Mouse (Mus musculus) midbrain, embryonic 15.5 days (tissue): ENCODE results near the gene Klf12. TPM values are rescaled to one million over a fixed set of nuclear protein-coding genes. Genes with fewer than 3 reads are reported as not detected.

Source experiments
- ATAC-seq: fragments of 200-750 bp; cut with Nextera tagmentation; replicated peaks from 2 replicates; pipeline ENCODE4 v1.8.0; 2017; ENCODE audit warnings: moderate TSS enrichment
- H3K27ac ChIP-seq: fragments of 300-500 bp; sonication (generic); 2 replicates; pipeline ENCODE4 v1.5.1; 2015; ENCODE audit warnings: mild to moderate bottlenecking, inconsistent platforms
- H3K27me3 ChIP-seq: fragments of 300-500 bp; sonication (generic); replicated peaks from 2 replicates; pipeline ENCODE4 v1.6.1; 2015; ENCODE audit warnings: inconsistent platforms
- H3K36me3 ChIP-seq: fragments of 300-500 bp; sonication (generic); replicated peaks from 2 replicates; pipeline ENCODE4 v1.6.1; 2015; ENCODE audit warnings: inconsistent platforms
- H3K4me1 ChIP-seq: fragments of 300-500 bp; sonication (generic); 2 replicates; pipeline ENCODE4 v1.6.1; 2015; ENCODE audit warnings: inconsistent platforms
- H3K4me2 ChIP-seq: fragments of 300-500 bp; sonication (generic); 2 replicates; pipeline ENCODE4 v1.6.1; 2015; ENCODE audit warnings: inconsistent platforms, mild to moderate bottlenecking, moderate library complexity
- H3K4me3 ChIP-seq: fragments of 300-500 bp; sonication (generic); 2 replicates; pipeline ENCODE4 v1.5.1; 2015; ENCODE audit warnings: mild to moderate bottlenecking, inconsistent platforms
- H3K9ac ChIP-seq: fragments of 300-500 bp; sonication (generic); 2 replicates; pipeline ENCODE4 v1.6.1; 2015; ENCODE audit warnings: mild to moderate bottlenecking, inconsistent platforms
- H3K9me3 ChIP-seq: fragments of 300-500 bp; sonication (generic); 2 replicates; pipeline ENCODE4 v1.6.1; 2016; ENCODE audit warnings: inconsistent platforms
- WGBS: fragments of 180-500 bp; shearing (Covaris S2); methylation state at CpG from one replicate; pipeline ENCODE4 v1.1.7; 2015; ENCODE audit warnings: mixed read lengths; 5-methylcytosine and 5-hydroxymethylcytosine counted together
- polyA plus RNA-seq: library from polyadenylated mRNA; unstranded; fragments of >200 nt; fragmentation: Nextera tagmentation; extraction: Ambion mirVana; gene quantifications from 2 replicates; pipeline ENCODE4 v1.2.1, GENCODE M21; 2015

Gene Klf12
- polyA plus RNA-seq, 1 experiment from 2014 or later, result 61.3 TPM

DNA sequence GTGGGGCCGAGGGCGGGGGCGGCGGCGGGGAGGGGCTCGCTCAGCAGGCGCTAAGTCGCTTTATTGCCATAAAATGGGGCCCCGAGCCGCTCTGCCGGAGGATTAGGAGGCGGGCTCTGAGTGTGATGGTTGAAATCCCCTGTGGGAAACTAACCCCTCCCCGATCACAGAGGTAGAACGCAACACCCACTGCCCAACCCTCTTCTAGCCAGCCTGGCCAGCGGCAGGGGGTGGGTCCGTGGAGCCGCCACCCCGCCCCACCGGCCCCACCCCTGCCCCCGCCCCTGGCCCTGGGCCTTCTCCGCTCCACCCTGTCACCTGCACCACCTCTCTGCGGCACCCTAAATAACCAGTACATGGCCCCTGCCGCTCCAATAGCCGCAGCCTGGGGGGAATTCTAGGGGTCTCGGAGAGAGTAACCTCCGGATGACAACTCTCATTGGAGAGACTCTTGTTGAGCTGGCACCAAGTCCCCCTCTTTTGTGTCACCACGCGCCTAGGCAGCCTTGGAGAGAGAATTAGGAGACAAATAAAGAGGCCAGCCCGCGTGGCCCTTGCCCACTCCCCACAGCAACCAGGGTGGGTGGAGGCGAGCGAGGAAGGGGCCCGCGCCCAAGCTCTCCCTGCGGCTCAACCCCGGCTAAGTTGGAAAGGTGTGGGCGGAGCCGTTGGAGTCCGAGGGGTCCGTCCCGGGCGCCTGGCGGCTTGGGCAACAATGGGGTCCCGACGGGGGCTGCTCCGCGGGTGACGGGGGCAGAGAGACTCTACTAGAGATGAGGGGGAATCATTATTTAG, 579 bp upstream of the Klf12 start:
- H3K4me3 ChIP-seq, result peak overlapping the region; percentile 56
- H3K9me3 ChIP-seq, result no peaks in the 10 kb centered on the region
- no peaks in the 10 kb centered on the region for H3K36me3 ChIP-seq
- H3K4me2 ChIP-seq, result peak overlapping the region; percentile 88
- WGBS, result under 1% methylated on average over 43 of the region's 48 CpGs
- peak; percentile 89 for ATAC-seq
- H3K4me1 ChIP-seq, result peaks cover 36% of the 10 kb centered on the region
- H3K27ac ChIP-seq, result peak overlapping the region; percentile 98
- H3K9ac ChIP-seq, result peak overlapping the region; percentile 76
- no peaks in the 10 kb centered on the region for H3K27me3 ChIP-seq

- peak overlapping the region; percentile 88 for H3K4me2 ChIP-seq
- H3K4me1 ChIP-seq, result peaks cover 36% of the 10 kb centered on the region
- peak; percentile 10; the same call in 1 of the 2 replicates for ATAC-seq
- no peaks in the 10 kb centered on the region for H3K36me3 ChIP-seq
- H3K27ac ChIP-seq, result peak overlapping the region; percentile 98
- peak overlapping the region; percentile 56 for H3K4me3 ChIP-seq
- H3K9me3 ChIP-seq, result no peaks in the 10 kb centered on the region
- under 1% methylated on average over 27 of the region's 27 CpGs for WGBS
- H3K9ac ChIP-seq, result peak overlapping the region; percentile 76
- no peaks in the 10 kb centered on the region for H3K27me3 ChIP-seq
Observed at GRCm38 (mm10) chr14:100283411-100284118, 914 bp downstream of the Klf12 start.

GRCm38 (mm10) chr14:100282651-100283050, 1.8 kb downstream of the Klf12 start:
- ATAC-seq, result no peak
- H3K4me1 ChIP-seq, result peaks cover 36% of the 10 kb centered on the region

GRCm38 (mm10) chr14:100281734-100282133, 2.7 kb downstream of the Klf12 start:
- Histone ChIP-seq H3K4me2 (peak overlapping the region; percentile 88), H3K36me3 (no peaks in the 10 kb centered on the region), H3K4me3 (0 out of 2 replicates have a peak overlapping the region, but pooled peaks have one; percentile 8), H3K9ac (no peak overlapping the region), H3K27me3 (no peaks in the 10 kb centered on the region), H3K4me1 (peaks cover 29% of the 10 kb centered on the region), H3K9me3 (no peaks in the 10 kb centered on the region), H3K27ac (no peak overlapping the region)
- ATAC-seq, result no peak
- WGBS, result 44% methylated on average over 3 of the region's 3 CpGs

More at GRCm38 (mm10) chr14:100282651-100283050, 1.8 kb downstream of the Klf12 start:
- H3K4me3 ChIP-seq, result peak overlapping the region; percentile 56
- no peaks in the 10 kb centered on the region for H3K27me3 ChIP-seq
- peak overlapping the region; percentile 98 for H3K27ac ChIP-seq
- peak overlapping the region; percentile 76 for H3K9ac ChIP-seq
- 3% methylated on average over 7 of the region's 7 CpGs for WGBS
- peak overlapping the region; percentile 88 for H3K4me2 ChIP-seq
- H3K36me3 ChIP-seq, result no peaks in the 10 kb centered on the region
- no peaks in the 10 kb centered on the region for H3K9me3 ChIP-seq

DNA sequence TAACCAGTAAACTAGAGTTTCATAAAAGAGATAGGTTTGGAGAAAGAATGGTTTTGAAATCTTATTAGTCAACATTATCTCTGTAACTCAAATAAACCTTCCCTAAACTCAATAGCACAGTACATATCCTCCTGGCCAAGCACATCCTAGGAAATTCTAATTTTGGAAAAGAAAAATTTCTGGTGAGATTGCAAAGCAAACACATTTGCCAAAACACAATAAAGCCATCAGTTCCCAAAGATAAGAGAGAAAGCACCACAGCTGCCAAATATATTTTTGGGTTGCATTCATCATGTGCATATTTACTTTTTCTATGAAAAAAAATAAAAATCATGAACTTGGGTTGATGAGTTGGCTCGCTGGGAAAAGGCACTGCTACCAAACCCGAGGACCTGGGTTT, 10.3 kb downstream of the Klf12 start:
- no peaks in the 10 kb centered on the region for H3K4me1 ChIP-seq
- H3K9ac ChIP-seq, result no peak overlapping the region
- WGBS, result 100% methylated on average over 2 of the region's 2 CpGs
- no peak for ATAC-seq
- no peak overlapping the region for H3K27ac ChIP-seq
- H3K36me3 ChIP-seq, result no peaks in the 10 kb centered on the region
- H3K9me3 ChIP-seq, result no peaks in the 10 kb centered on the region
- no peak overlapping the region for H3K4me2 ChIP-seq
- no peak overlapping the region for H3K4me3 ChIP-seq
- no peaks in the 10 kb centered on the region for H3K27me3 ChIP-seq

GRCm38 (mm10) chr14:100260531-100260930, 23.9 kb downstream of the Klf12 start:
- WGBS, result 81% methylated on average over 4 of the region's 4 CpGs
- H3K9ac ChIP-seq, result no peak overlapping the region
- no peaks in the 10 kb centered on the region for H3K9me3 ChIP-seq
- no peak overlapping the region for H3K4me3 ChIP-seq
- H3K36me3 ChIP-seq, result no peaks in the 10 kb centered on the region
- no peaks in the 10 kb centered on the region for H3K27me3 ChIP-seq
- no peak overlapping the region for H3K4me2 ChIP-seq
- H3K27ac ChIP-seq, result 0 out of 2 replicates have a peak overlapping the region, but pooled peaks have one; percentile 2
- 0 out of 2 replicates have a peak, but pooled peaks have one; percentile 33 for ATAC-seq
- peaks cover 14% of the 10 kb centered on the region; the same call in 1 of the 2 replicates for H3K4me1 ChIP-seq

- WGBS, result 92% methylated on average over 5 of the region's 5 CpGs
- H3K9ac ChIP-seq, result no peak overlapping the region
- ATAC-seq, result no peak
Observed at GRCm38 (mm10) chr14:100243046-100243445, 41.4 kb downstream of the Klf12 start.

GRCm38 (mm10) chr14:100239874-100240273, 44.6 kb downstream of the Klf12 start:
- Histone ChIP-seq H3K9me3 (no peaks in the 10 kb centered on the region), H3K27me3 (no peaks in the 10 kb centered on the region), H3K4me3 (no peak overlapping the region), H3K9ac (no peak overlapping the region), H3K36me3 (no peaks in the 10 kb centered on the region), H3K4me2 (no peak overlapping the region), H3K27ac (no peak overlapping the region), H3K4me1 (peaks cover 8% of the 10 kb centered on the region; the same call in 1 of the 2 replicates)
- 86% methylated on average over 4 of the region's 4 CpGs for WGBS
- no peak for ATAC-seq

More at GRCm38 (mm10) chr14:100243046-100243445, 41.4 kb downstream of the Klf12 start:
- Histone ChIP-seq H3K4me2 (no peak overlapping the region), H3K4me1 (peaks cover 4% of the 10 kb centered on the region; the same call in 1 of the 2 replicates), H3K27me3 (no peaks in the 10 kb centered on the region), H3K9me3 (no peaks in the 10 kb centered on the region), H3K36me3 (no peaks in the 10 kb centered on the region), H3K4me3 (no peak overlapping the region), H3K27ac (no peak overlapping the region)

- 83% methylated on average over 7 of the region's 7 CpGs for WGBS
- H3K4me3 ChIP-seq, result no peak overlapping the region
- no peak for ATAC-seq
Observed at GRCm38 (mm10) chr14:100236757-100237156, 47.7 kb downstream of the Klf12 start.

GRCm38 (mm10) chr14:100235746-100236145, 48.7 kb downstream of the Klf12 start:
- ATAC-seq, result peak; percentile 60

More at GRCm38 (mm10) chr14:100236757-100237156, 47.7 kb downstream of the Klf12 start:
- H3K9ac ChIP-seq, result no peak overlapping the region
- H3K27me3 ChIP-seq, result no peaks in the 10 kb centered on the region
- H3K36me3 ChIP-seq, result no peaks in the 10 kb centered on the region
- peaks cover 6% of the 10 kb centered on the region for H3K4me1 ChIP-seq
- no peak overlapping the region for H3K4me2 ChIP-seq
- H3K27ac ChIP-seq, result no peak overlapping the region
- no peaks in the 10 kb centered on the region for H3K9me3 ChIP-seq

DNA sequence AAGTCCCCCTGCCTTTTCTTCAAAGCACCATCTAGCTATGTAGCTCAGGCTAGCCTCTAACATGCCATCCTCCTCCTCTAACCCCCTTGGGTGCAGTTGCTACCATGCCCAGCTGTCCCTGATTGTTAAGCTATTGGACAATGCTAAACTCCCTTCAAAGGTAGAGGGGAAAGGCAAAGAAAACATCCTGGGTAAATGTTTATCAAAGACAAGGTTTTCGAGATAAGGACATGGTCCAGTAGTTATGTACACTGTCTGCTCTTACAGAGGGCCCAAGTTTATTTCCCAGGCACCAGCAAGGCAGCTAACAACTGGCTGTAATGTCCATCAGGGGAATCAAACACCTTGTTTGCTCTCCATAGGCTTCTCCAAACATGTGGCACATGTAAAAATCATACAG, 53.1 kb downstream of the Klf12 start:
- Histone ChIP-seq H3K27ac (no peak overlapping the region), H3K4me3 (no peak overlapping the region), H3K4me2 (no peak overlapping the region), H3K4me1 (peaks cover 6% of the 10 kb centered on the region), H3K9me3 (no peaks in the 10 kb centered on the region), H3K27me3 (no peaks in the 10 kb centered on the region), H3K36me3 (no peaks in the 10 kb centered on the region), H3K9ac (no peak overlapping the region)
- no peak for ATAC-seq
- WGBS, result 75% methylated on average over 1 of the region's 1 CpGs

More at GRCm38 (mm10) chr14:100235746-100236145, 48.7 kb downstream of the Klf12 start:
- Histone ChIP-seq H3K27me3 (no peaks in the 10 kb centered on the region), H3K9ac (no peak overlapping the region), H3K4me1 (peaks cover 6% of the 10 kb centered on the region), H3K27ac (no peak overlapping the region), H3K36me3 (no peaks in the 10 kb centered on the region), H3K4me3 (no peak overlapping the region), H3K9me3 (no peaks in the 10 kb centered on the region), H3K4me2 (no peak overlapping the region)
- WGBS, result 40% methylated on average over 3 of the region's 3 CpGs

DNA sequence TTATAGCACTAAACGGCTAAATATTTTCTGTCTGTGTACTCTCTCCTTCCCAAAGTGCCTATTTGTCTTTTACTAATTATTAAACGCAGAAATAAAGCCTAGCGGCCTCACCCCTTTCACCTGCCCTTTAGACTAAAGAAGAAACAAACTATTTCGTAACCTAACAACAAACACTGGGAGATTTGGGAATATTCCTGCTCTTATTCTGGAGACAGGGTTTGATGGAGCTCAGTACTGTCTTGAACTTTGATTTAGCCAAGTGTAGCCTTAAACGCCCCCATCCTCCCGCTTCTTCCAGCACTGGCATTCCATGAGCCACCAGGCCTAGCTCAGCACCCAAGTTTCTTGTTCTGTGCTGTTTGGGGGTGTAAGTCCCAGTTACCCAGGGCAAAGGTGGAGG, 56.4 kb downstream of the Klf12 start:
- Histone ChIP-seq H3K4me1 (peaks cover 3% of the 10 kb centered on the region; the same call in 1 of the 2 replicates), H3K9ac (no peak overlapping the region), H3K36me3 (no peaks in the 10 kb centered on the region), H3K4me3 (no peak overlapping the region), H3K27ac (no peak overlapping the region), H3K27me3 (no peaks in the 10 kb centered on the region), H3K9me3 (no peaks in the 10 kb centered on the region), H3K4me2 (no peak overlapping the region)
- no peak for ATAC-seq
- 96% methylated on average over 6 of the region's 6 CpGs for WGBS
